Mouse (Mus musculus): ENCODE measurements around the gene March8.

- TF ChIP-seq CTCF (IDR thresholded peaks at IDR 0.05; ENCODE audit: insufficient read depth, low read length) (no peak), POLR2A (IDR thresholded peaks at IDR 0.05; ENCODE audit: borderline replicate concordance, extremely low read depth, low read depth, low read length) (no peak)
Measured at GRCm38 (mm10) chr6:116412546-116413325, 74.9 kb downstream of the March8 start.

All from lung, adult 2 months (tissue).